23 mouse cellular contexts compared by ENCODE assay signal in genomic region chr2:26116550-26116949, GRCm38 (mm10). TPM values are rescaled to one million over a fixed set of nuclear protein-coding genes. Genes with fewer than 3 reads are reported as not detected.
A peak's percentile ranks its signal among the peaks of the same experiment; 100 is the strongest.
DNase-seq lines count a peak whose midpoint lies in the region; ATAC-seq and TF ChIP-seq lines count a peak whose summit lies in the region.
"Had no signal": no experiment of that assay in that cellular context is flagged by ENCODE, and none has a peak within 500 bp of the region (broad histone marks: within the 10 kb centered on the region; RNA-seq: fewer than 3 reads in every experiment).

No protein-coding gene starts in this region.

- DNase-seq in gastrocnemius, adult 2 months: no peak
- DNase-seq in gastrocnemius, postnatal 10 days: no peak
- DNase-seq in hindbrain, embryonic 10.5 days (ENCODE audit: low spot score): no peak
- DNase-seq in hindbrain, postnatal 0 days (ENCODE audit: low spot score): no peak
- no peak for DNase-seq in kidney, postnatal 4 days
- DNase-seq: adrenal gland, postnatal 14 days; cerebellum, adult 2 months; cerebellum, postnatal 14 days; embryo, embryonic 11 days; gastrocnemius, postnatal 25 days; heart, postnatal 10 days; heart, postnatal 4 days had no signal

- H3K9ac ChIP-seq in hindbrain, postnatal 0 days (replicated peaks; ENCODE audit: low read length): no peak overlapping the region
- H3K9ac ChIP-seq: embryonic facial prominence, embryonic 12.5 days; forebrain, embryonic 12.5 days; hindbrain, embryonic 13.5 days had no signal

- H3K27me3 ChIP-seq in hindbrain, embryonic 10.5 days (ENCODE audit: insufficient read depth, poor library complexity, severe bottlenecking): peaks cover 46% of the 10 kb centered on the region
- H3K27me3 ChIP-seq in hindbrain, postnatal 0 days (ENCODE audit: insufficient read depth, low read length): no peaks in the 10 kb centered on the region; the same call in 1 of the 2 replicates
- peaks cover 52% of the 10 kb centered on the region for H3K27me3 ChIP-seq in megakaryocyte, embryonic 14.5 days (replicated peaks)
- H3K27me3 ChIP-seq: Patski had no signal

- TF ChIP-seq CTCF in gastrocnemius, adult 2 months (IDR thresholded peaks at IDR 0.05): no peak
- TF ChIP-seq CTCF in hindbrain, postnatal 0 days (IDR thresholded peaks at IDR 0.05; ENCODE audit: low read depth): no peak

- H3K4me2 ChIP-seq in hindbrain, postnatal 0 days (ENCODE audit: low read depth, low read length): no peak overlapping the region
- H3K4me2 ChIP-seq: embryonic facial prominence, embryonic 12.5 days; forebrain, embryonic 12.5 days; heart, embryonic 11.5 days; hindbrain, embryonic 13.5 days; intestine, embryonic 15.5 days had no signal

- intact Hi-C loops in gastrocnemius, adult 2 months (cut with DNase I): no loop called here

- no peak for ATAC-seq in hindbrain, postnatal 0 days
- ATAC-seq in megakaryocyte, adult 5-6 weeks (ENCODE audit: poor library complexity, severe bottlenecking): no peak
- peak; percentile 49; the same call in 1 of the 2 replicates for ATAC-seq in megakaryocyte progenitor cell, adult 5-6 weeks (replicated peaks; ENCODE audit: poor library complexity)
- ATAC-seq: activated CD4-positive, CD25-positive, alpha-beta regulatory T cell, adult 4 months; forebrain, embryonic 16.5 days; intestine, embryonic 15.5 days; Patski had no signal

- 78% methylated on average over 3 of the region's 3 CpGs for WGBS in hindbrain, embryonic 10.5 days
- WGBS in hindbrain, postnatal 0 days: 62% methylated on average over 3 of the region's 3 CpGs

- peak overlapping the region; percentile 94 for H3K27ac ChIP-seq in gastrocnemius, adult 2 months
- peak overlapping the region; percentile 23; the same call in 1 of the 2 replicates for H3K27ac ChIP-seq in hindbrain, embryonic 10.5 days
- H3K27ac ChIP-seq in hindbrain, postnatal 0 days: no peak overlapping the region
- H3K27ac ChIP-seq: embryonic facial prominence, embryonic 12.5 days; forebrain, embryonic 12.5 days; intestine, embryonic 15.5 days had no signal

- peaks cover 12% of the 10 kb centered on the region for H3K4me1 ChIP-seq in hindbrain, embryonic 10.5 days (replicated peaks)
- H3K4me1 ChIP-seq in hindbrain, postnatal 0 days (ENCODE audit: insufficient read depth, low read length): no peaks in the 10 kb centered on the region
- H3K4me1 ChIP-seq in megakaryocyte, embryonic 14.5 days: peaks cover 99% of the 10 kb centered on the region

- no peaks in the 10 kb centered on the region for H3K9me3 ChIP-seq in hindbrain, embryonic 10.5 days
- H3K9me3 ChIP-seq in hindbrain, postnatal 0 days (ENCODE audit: low read length): no peaks in the 10 kb centered on the region
- H3K9me3 ChIP-seq in megakaryocyte, embryonic 14.5 days: no peaks in the 10 kb centered on the region
- H3K9me3 ChIP-seq: embryonic facial prominence, embryonic 12.5 days; forebrain, embryonic 12.5 days; hindbrain, embryonic 13.5 days; intestine, embryonic 15.5 days had no signal

- H3K4me3 ChIP-seq in gastrocnemius, adult 2 months: no peak overlapping the region
- H3K4me3 ChIP-seq in hindbrain, embryonic 10.5 days: no peak overlapping the region
- no peak overlapping the region for H3K4me3 ChIP-seq in hindbrain, postnatal 0 days (ENCODE audit: low read length)
- peak overlapping the region; percentile 6 for H3K4me3 ChIP-seq in megakaryocyte, embryonic 14.5 days (replicated peaks)
- H3K4me3 ChIP-seq: embryonic facial prominence, embryonic 12.5 days; forebrain, embryonic 12.5 days; hindbrain, embryonic 13.5 days; intestine, embryonic 15.5 days had no signal

- H3K36me3 ChIP-seq in hindbrain, embryonic 10.5 days: no peaks in the 10 kb centered on the region
- no peaks in the 10 kb centered on the region for H3K36me3 ChIP-seq in hindbrain, postnatal 0 days (ENCODE audit: insufficient read depth, low read length)
- peaks cover 33% of the 10 kb centered on the region for H3K36me3 ChIP-seq in megakaryocyte, embryonic 14.5 days (replicated peaks; ENCODE audit: low read length)
- H3K36me3 ChIP-seq: embryonic facial prominence, embryonic 12.5 days; forebrain, embryonic 12.5 days; hindbrain, embryonic 13.5 days; intestine, embryonic 15.5 days had no signal

RNA-seq across cellular contexts. Expression of gene Nacc2, which starts 6.5 kb away (rescaled TPM):
- total RNA-seq in gastrocnemius, adult 2 months (2021): 10 to 100 TPM; 18.9 to 32.6 TPM
- 10 to 100 TPM; 13.4 to 14.5 TPM for total RNA-seq in gastrocnemius, postnatal 10 days (2021)
- polyA plus RNA-seq in hindbrain, embryonic 10.5 days (2016; fragmentation: Nextera tagmentation; extraction: Ambion mirVana): 6.2 and 8.4 TPM in 2 replicates
- total RNA-seq in hindbrain, postnatal 0 days (2014; rRNA removed): 50.1 and 61.4 TPM in 2 replicates
- polyA plus RNA-seq in hindbrain, postnatal 0 days (2015; fragmentation: Nextera tagmentation; extraction: Ambion mirVana): 28.7 and 29.9 TPM in 2 replicates
- polyA plus RNA-seq in megakaryocyte, embryonic 14.5 days (2012; ENCODE audit: insufficient read depth, low replicate concordance): 63.1 and 124 TPM in 2 replicates
- total RNA-seq in megakaryocyte, adult 5-6 weeks (2015): 2.1 and 3.0 TPM in 2 replicates
- total RNA-seq in megakaryocyte, adult 5-6 weeks (2017): 1.7 and 3.6 TPM in 2 replicates
- 1.1 and 1.2 TPM in 2 replicates for total RNA-seq in megakaryocyte progenitor cell, adult 5-6 weeks (2015)
- total RNA-seq in megakaryocyte progenitor cell, adult 5-6 weeks (2017): 0.67 and 1.2 TPM in 2 replicates
